Mouse (Mus musculus) cerebellum, postnatal 4 days (tissue): ENCODE data around the gene Grk2.
"Not testable (repeated sequence)": the region's sequence is repeated elsewhere in the genome, so short reads cannot be mapped to it uniquely, and the experiment has no call there.

Experiments
- DNase-seq, 2 experiments: peaks; one replicate each; pipeline ENCODE4 v3.0.0; 2022; ENCODE audit warnings: low spot score in 2 of 2, mixed read lengths in 1 of 2

Gene Grk2

GRCm38 (mm10) chr19:4268566-4269361, 37.3 kb downstream of the Grk2 start, which contains the start of gene Ssh3:
Gene Ssh3 (minus strand): TSS chr19:4269180.
- no peak for DNase-seq

GRCm38 (mm10) chr19:4265956-4266355, 40.1 kb downstream of the Grk2 start:
- DNase-seq: no peak

- DNase-seq: no peak
Observed at GRCm38 (mm10) chr19:4264171-4264780, 41.7 kb downstream of the Grk2 start.

GRCm38 (mm10) chr19:4263702-4264101, 42.3 kb downstream of the Grk2 start:
- no peak for DNase-seq

GRCm38 (mm10) chr19:4262756-4263155, 43.3 kb downstream of the Grk2 start:
- DNase-seq: no peak

GRCm38 (mm10) chr19:4261038-4261698, 44.9 kb downstream of the Grk2 start:
- no peak for DNase-seq

- no peak for DNase-seq
Observed at GRCm38 (mm10) chr19:4257897-4258252, 48.1 kb downstream of the Grk2 start.

- peak; percentile 82 to 94 for DNase-seq
Observed at GRCm38 (mm10) chr19:4257216-4257896, 48.7 kb downstream of the Grk2 start.

GRCm38 (mm10) chr19:4255583-4256162, 50.3 kb downstream of the Grk2 start:
- no peak for DNase-seq

- DNase-seq: no peak
Observed at GRCm38 (mm10) chr19:4254230-4254629, 51.8 kb downstream of the Grk2 start.

- not testable (repeated sequence) for DNase-seq
Observed at GRCm38 (mm10) chr19:4248683-4249082, 57.3 kb downstream of the Grk2 start.

GRCm38 (mm10) chr19:4247010-4247409, 59.0 kb downstream of the Grk2 start:
- no peak for DNase-seq

- no peak for DNase-seq
Observed at GRCm38 (mm10) chr19:4244775-4245174, 61.2 kb downstream of the Grk2 start.

GRCm38 (mm10) chr19:4242416-4242815, 63.6 kb downstream of the Grk2 start:
- no peak for DNase-seq

- DNase-seq: no peak
Observed at GRCm38 (mm10) chr19:4240247-4240668, 65.8 kb downstream of the Grk2 start.
